Mouse (Mus musculus) erythroblast, embryonic 14.5 days (primary cell): ENCODE data around the gene Casp8ap2.

Experiments used
- GATA1 ChIP-seq: IDR thresholded peaks from 2 replicates; pipeline ENCODE4 v1.6.1; 2012; ENCODE audit warnings: low read length, inconsistent platforms, mixed read lengths
- TAL1 ChIP-seq: IDR thresholded peaks from 3 replicates; pipeline ENCODE4 v1.6.1; 2012; ENCODE audit warnings: low read length, inconsistent platforms, mixed read lengths

- no peak for TF ChIP-seq TAL1
- TF ChIP-seq GATA1: no peak
Observed at GRCm38 (mm10) chr4:32668291-32668690, 53.0 kb downstream of the Casp8ap2 start.
